Mouse (Mus musculus): ENCODE results near the gene Gemin7.
"Not testable (repeated sequence)": the region's sequence is repeated elsewhere in the genome, so short reads cannot be mapped to it uniquely, and the experiment has no call there.

Gemin7 gene

GRCm38 (mm10) chr7:19577141-19577852, at the start of gene Gemin7, which contains the start of gene Zfp296:
Gemin7 (minus strand) TSS chr7:19577595.
Zfp296 (plus strand) TSS chr7:19577287.
- no peak for DNase-seq (ENCODE audit: low read depth, low spot score)

GRCm38 (mm10) chr7:19623433-19623832, 46.0 kb upstream of the Gemin7 start:
- DNase-seq (ENCODE audit: low read depth, low spot score): no peak

GRCm38 (mm10) chr7:19622241-19622640, 44.8 kb upstream of the Gemin7 start:
- DNase-seq (ENCODE audit: low read depth, low spot score): no peak

- no peak for DNase-seq (ENCODE audit: low read depth, low spot score)
Observed at GRCm38 (mm10) chr7:19620811-19621210, 43.4 kb upstream of the Gemin7 start.

- DNase-seq (ENCODE audit: low read depth, low spot score): peak; percentile 86
Observed at GRCm38 (mm10) chr7:19619004-19619801, 41.8 kb upstream of the Gemin7 start.

- DNase-seq (ENCODE audit: low read depth, low spot score): no peak
Observed at GRCm38 (mm10) chr7:19615036-19615577, 37.7 kb upstream of the Gemin7 start.

GRCm38 (mm10) chr7:19610969-19611368, 33.6 kb upstream of the Gemin7 start:
- no peak for DNase-seq (ENCODE audit: low read depth, low spot score)

GRCm38 (mm10) chr7:19609641-19610332, 32.4 kb upstream of the Gemin7 start:
- peak; percentile 17 for DNase-seq (ENCODE audit: low read depth, low spot score)

- no peak for DNase-seq (ENCODE audit: low read depth, low spot score)
Observed at GRCm38 (mm10) chr7:19607291-19607690, 29.9 kb upstream of the Gemin7 start.

- not testable (repeated sequence) for DNase-seq (ENCODE audit: low read depth, low spot score)
Observed at GRCm38 (mm10) chr7:19604606-19605214, 27.3 kb upstream of the Gemin7 start.

GRCm38 (mm10) chr7:19603849-19604605, 26.6 kb upstream of the Gemin7 start, which contains the start of gene Clasrp:
Clasrp (minus strand) TSS chr7:19604486.
- peak; percentile 95 for DNase-seq (ENCODE audit: low read depth, low spot score)

- no peak for DNase-seq (ENCODE audit: low read depth, low spot score)
Observed at GRCm38 (mm10) chr7:19603055-19603454, 25.7 kb upstream of the Gemin7 start.

- DNase-seq (ENCODE audit: low read depth, low spot score): no peak
Observed at GRCm38 (mm10) chr7:19600562-19600961, 23.2 kb upstream of the Gemin7 start.

- DNase-seq (ENCODE audit: low read depth, low spot score): no peak
Observed at GRCm38 (mm10) chr7:19593061-19593730, 15.8 kb upstream of the Gemin7 start.

GRCm38 (mm10) chr7:19589917-19590316, 12.5 kb upstream of the Gemin7 start:
- DNase-seq (ENCODE audit: low read depth, low spot score): peak; percentile 81

GRCm38 (mm10) chr7:19589207-19589606, 11.8 kb upstream of the Gemin7 start:
- DNase-seq (ENCODE audit: low read depth, low spot score): peak; percentile 60

GRCm38 (mm10) chr7:19586269-19586668, 8.9 kb upstream of the Gemin7 start:
- no peak for DNase-seq (ENCODE audit: low read depth, low spot score)

GRCm38 (mm10) chr7:19580634-19581033, 3.2 kb upstream of the Gemin7 start:
- no peak for DNase-seq (ENCODE audit: low read depth, low spot score)

GRCm38 (mm10) chr7:19579751-19580150, 2.4 kb upstream of the Gemin7 start:
- no peak for DNase-seq (ENCODE audit: low read depth, low spot score)

- no peak for DNase-seq (ENCODE audit: low read depth, low spot score)
Observed at GRCm38 (mm10) chr7:19578436-19578835, 1.0 kb upstream of the Gemin7 start.

Measured in 3T3-L1 (cell line).